Mouse (Mus musculus) cerebellum, postnatal 14 days (tissue): ENCODE results near the gene Rac1.
"Not testable (repeated sequence)": the region's sequence is repeated elsewhere in the genome, so short reads cannot be mapped to it uniquely, and the experiment has no call there.

Experiments
- DNase-seq, 2 experiments: peaks; one replicate each; pipeline ENCODE4 v3.0.0; 2021; ENCODE audit warnings: mixed read lengths in 2 of 2

Gene Rac1

GRCm38 (mm10) chr5:143525454-143526225, 2.2 kb downstream of the Rac1 start:
- no peak for DNase-seq

DNA sequence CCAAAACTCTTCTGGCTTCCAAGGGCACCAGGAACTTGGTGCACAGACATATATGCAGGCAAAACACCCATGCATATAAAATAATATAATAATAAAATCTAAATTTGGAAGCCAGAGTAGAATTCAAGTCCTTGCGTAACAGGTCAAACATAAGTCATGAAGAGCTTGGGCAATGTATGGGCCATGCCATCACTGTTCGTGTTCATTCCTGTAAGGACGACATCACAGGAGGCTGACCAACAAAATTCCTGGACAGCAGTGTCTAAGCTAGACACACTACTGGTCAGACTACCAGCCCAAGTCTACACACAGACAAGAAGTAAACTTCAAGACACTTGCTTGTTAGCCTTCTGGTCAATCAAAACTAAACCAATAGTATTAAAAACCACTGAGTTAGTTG, 5.0 kb downstream of the Rac1 start:
- no peak for DNase-seq

- no peak for DNase-seq
Observed at GRCm38 (mm10) chr5:143520415-143520814, 7.4 kb downstream of the Rac1 start.

DNA sequence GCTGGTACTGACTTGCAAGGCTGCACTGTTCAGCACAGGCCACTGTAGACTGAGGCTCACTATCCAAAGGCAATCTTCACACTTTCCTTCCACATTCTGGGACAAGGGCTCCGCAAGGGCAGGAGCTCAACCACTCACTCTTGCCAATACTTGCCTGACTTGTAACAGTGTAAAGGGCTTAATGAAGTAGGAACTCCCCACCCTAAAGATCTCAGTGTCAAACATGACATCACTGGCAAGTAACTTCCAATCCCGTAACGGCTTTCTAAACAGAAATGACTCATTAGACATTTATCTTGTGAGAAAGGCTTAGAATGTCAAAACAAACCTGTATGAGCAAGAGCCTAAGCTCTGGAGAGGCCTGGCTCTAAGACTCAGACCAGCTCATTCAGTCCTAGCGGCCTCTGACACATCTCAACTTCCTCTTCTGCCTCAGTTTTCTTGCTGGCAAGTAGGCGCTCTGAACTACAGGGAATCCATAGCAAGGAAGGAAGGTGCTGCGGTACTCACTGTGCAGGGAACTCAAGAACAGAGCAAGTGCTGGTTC, 9.7 kb downstream of the Rac1 start:
- no peak for DNase-seq

- DNase-seq = no peak
Observed at GRCm38 (mm10) chr5:143517436-143517835, 10.4 kb downstream of the Rac1 start.

GRCm38 (mm10) chr5:143517005-143517404, 10.8 kb downstream of the Rac1 start:
- no peak for DNase-seq

GRCm38 (mm10) chr5:143514878-143515277, 13.0 kb downstream of the Rac1 start:
- DNase-seq = no peak

GRCm38 (mm10) chr5:143512305-143512704, 15.5 kb downstream of the Rac1 start:
- no peak for DNase-seq

- DNase-seq = no peak
Observed at GRCm38 (mm10) chr5:143511577-143511976, 16.3 kb downstream of the Rac1 start.

GRCm38 (mm10) chr5:143509737-143510136, 18.1 kb downstream of the Rac1 start:
- no peak for DNase-seq

DNA sequence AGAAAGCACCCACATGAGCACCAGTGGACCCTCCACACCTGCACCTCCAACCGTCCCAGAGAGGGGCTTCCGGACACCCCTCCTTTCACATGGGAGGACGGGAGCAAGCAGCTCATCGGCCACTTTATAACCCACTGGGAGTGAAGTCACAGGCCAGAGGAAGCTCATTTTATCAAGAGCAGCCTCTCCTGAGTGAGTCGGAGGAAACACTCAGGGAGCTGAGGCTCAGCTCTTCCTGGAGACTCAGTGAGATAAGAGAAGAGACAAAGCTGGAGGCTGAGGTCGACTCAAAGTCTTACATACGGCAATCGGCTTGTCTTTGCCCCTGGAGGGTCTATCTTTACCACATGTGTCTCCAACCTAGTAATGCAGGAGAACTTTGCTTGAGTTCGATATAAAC, 18.5 kb downstream of the Rac1 start:
- no peak for DNase-seq

DNA sequence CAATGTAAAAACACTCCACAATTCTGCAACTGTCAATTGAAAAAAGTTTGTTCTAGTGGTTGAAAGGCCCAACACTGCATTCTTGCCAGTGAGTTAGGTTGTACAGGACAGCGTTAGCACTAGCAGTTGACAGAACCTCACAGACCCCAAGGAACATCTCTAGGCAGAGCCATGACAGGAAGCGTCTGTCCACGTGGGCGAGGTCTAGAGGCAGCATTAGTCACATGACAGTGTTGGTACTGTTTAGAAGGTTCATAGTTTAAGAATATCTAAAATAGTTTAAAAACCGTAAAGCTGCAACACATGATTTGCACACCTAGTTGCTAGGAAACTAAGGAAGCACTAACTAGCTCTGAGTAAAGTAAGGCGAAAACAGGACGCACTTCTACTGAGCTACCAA, 22.3 kb downstream of the Rac1 start:
- DNase-seq = no peak

- DNase-seq = peak; percentile 48 to 52
Observed at GRCm38 (mm10) chr5:143505056-143505455, 22.8 kb downstream of the Rac1 start.

DNA sequence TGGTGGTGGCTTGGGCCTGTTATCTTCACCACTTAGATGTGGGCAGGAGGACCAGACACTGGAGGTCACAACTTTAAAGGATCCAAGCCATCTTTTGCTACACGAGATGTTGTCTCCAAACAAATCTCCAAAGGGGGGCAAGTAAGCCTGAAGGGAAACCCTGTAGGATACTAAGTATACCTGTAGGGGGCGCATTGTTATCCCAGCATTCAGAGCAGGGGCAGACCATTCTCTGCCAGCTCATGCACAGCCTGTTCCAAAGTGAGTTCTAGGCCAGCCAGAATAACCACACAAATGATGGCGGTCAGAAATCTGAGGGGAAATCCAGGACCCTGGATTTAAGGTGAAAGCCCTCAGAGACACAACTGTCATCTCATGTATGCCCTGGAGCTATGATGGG, 23.4 kb downstream of the Rac1 start:
- peak in 1 of 2 experiments; percentile 34 for DNase-seq

DNA sequence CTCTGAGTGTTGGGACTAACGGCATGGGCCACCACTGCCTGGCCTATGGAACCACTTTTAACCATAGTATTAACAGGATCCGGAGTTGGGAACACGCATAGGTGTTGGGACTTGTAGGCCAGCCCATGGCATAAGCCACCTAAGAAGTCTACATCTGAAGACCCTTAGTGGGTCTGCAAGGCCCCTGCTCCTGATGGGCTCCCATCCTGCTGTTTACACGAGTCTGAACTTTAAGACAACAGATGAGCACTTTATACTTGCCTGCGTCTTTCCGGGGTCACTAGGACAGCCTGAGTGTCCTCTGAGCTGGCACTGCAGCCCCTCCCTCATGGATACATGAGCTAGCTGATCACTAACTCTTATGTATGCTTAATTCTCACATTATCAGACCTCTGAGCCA, 24.1 kb downstream of the Rac1 start:
- no peak for DNase-seq

GRCm38 (mm10) chr5:143502899-143503557, 24.8 kb downstream of the Rac1 start:
- no peak for DNase-seq

GRCm38 (mm10) chr5:143501649-143502048, 26.2 kb downstream of the Rac1 start:
- DNase-seq = peak in 1 of 2 experiments; percentile 22

- no peak for DNase-seq
Observed at GRCm38 (mm10) chr5:143501140-143501539, 26.7 kb downstream of the Rac1 start.

DNA sequence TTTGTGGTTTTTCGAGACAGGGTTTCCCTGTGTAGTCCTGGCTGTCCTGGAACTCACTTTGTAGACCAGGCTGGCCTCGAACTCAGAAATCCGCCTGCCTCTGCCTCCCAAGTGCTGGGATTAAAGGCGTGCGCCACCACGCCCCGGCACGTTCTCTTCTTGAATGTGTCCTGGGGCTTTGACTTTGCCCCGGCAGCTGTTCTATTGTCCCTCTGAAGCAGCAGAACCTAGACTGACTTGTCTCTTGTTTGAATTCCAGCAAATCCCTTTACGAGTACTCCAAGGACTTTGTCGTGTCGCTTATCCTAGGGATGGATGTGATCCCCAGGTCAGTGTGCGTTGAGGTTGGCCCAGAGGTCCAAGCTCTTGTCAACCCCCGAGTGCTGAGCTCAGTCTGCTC, 27.1 kb downstream of the Rac1 start:
- not testable (repeated sequence) for DNase-seq

GRCm38 (mm10) chr5:143499686-143500085, 28.1 kb downstream of the Rac1 start:
- DNase-seq = no peak

DNA sequence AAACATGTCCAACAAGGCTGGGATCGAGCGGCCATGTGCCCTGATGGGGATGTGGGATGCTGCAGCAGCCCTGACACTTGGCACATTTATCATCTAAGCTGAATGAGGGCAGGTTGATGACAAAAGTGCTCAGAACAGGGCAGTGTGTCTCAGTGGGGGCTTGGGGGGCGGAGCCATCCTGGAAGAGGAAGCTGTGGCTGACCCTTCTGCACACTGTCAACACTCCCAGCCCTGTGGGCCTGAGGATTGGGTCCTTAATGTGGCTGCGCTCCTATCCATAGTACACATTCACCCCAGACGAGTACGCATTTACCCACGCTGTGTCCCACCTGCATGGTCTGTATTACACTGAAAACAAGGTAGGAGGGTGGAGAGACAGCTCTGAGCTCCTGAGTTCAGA, 28.6 kb downstream of the Rac1 start:
- DNase-seq = no peak

- DNase-seq = no peak
Observed at GRCm38 (mm10) chr5:143497451-143497850, 30.4 kb downstream of the Rac1 start.

- DNase-seq = no peak
Observed at GRCm38 (mm10) chr5:143495708-143496107, 32.1 kb downstream of the Rac1 start.

- no peak for DNase-seq
Observed at GRCm38 (mm10) chr5:143493163-143493562, 34.7 kb downstream of the Rac1 start.
